Mouse (Mus musculus) stomach, embryonic 15.5 days (tissue): ENCODE measurements around the gene Sgcd. TPM values are rescaled to one million over a fixed set of nuclear protein-coding genes. Genes with fewer than 3 reads are reported as not detected.

Source experiments
- ATAC-seq: fragments of 200-750 bp; cut with Nextera tagmentation; 2 replicates; pipeline ENCODE4 v1.8.0; 2017; ENCODE audit warnings: low read depth, moderate number of reproducible peaks, moderate TSS enrichment; ENCODE audit not compliant: insufficient read depth, low FRiP score
- H3K27ac ChIP-seq: fragments of 300-500 bp; sonication (generic); 2 replicates; pipeline ENCODE4 v1.5.1; 2015; ENCODE audit warnings: mild to moderate bottlenecking, inconsistent platforms
- H3K27me3 ChIP-seq: fragments of 300-500 bp; sonication (generic); replicated peaks from 2 replicates; pipeline ENCODE4 v1.6.1; 2015; ENCODE audit warnings: inconsistent platforms
- H3K36me3 ChIP-seq: fragments of 300-500 bp; sonication (generic); 2 replicates; pipeline ENCODE4 v1.6.1; 2015; ENCODE audit warnings: inconsistent platforms
- H3K4me1 ChIP-seq: fragments of 300-500 bp; sonication (generic); 2 replicates; pipeline ENCODE4 v1.6.1; 2015; ENCODE audit warnings: inconsistent platforms
- H3K4me2 ChIP-seq: fragments of 300-500 bp; sonication (generic); 2 replicates; pipeline ENCODE4 v1.6.1; 2015; ENCODE audit warnings: mild to moderate bottlenecking, inconsistent platforms
- H3K4me3 ChIP-seq: fragments of 300-500 bp; sonication (generic); replicated peaks from 2 replicates; pipeline ENCODE4 v1.5.1; 2015; ENCODE audit warnings: inconsistent platforms
- H3K9ac ChIP-seq: fragments of 300-500 bp; sonication (generic); 2 replicates; pipeline ENCODE4 v1.6.1; 2015; ENCODE audit warnings: inconsistent platforms
- H3K9me3 ChIP-seq: fragments of 300-500 bp; sonication (generic); 2 replicates; pipeline ENCODE4 v1.6.1; 2016; ENCODE audit warnings: inconsistent platforms
- WGBS: fragments of 180-500 bp; shearing (Covaris S2); methylation state at CpG from one replicate; pipeline ENCODE4 v1.1.7; 2015; 5-methylcytosine and 5-hydroxymethylcytosine counted together
- polyA plus RNA-seq: library from polyadenylated mRNA; unstranded; fragments of >200 nt; fragmentation: Nextera tagmentation; extraction: Ambion mirVana; gene quantifications from 2 replicates; pipeline ENCODE4 v1.2.1, GENCODE M21; 2015

The Sgcd gene
- polyA plus RNA-seq, 1 experiment from 2014 or later: 4.3 TPM

DNA sequence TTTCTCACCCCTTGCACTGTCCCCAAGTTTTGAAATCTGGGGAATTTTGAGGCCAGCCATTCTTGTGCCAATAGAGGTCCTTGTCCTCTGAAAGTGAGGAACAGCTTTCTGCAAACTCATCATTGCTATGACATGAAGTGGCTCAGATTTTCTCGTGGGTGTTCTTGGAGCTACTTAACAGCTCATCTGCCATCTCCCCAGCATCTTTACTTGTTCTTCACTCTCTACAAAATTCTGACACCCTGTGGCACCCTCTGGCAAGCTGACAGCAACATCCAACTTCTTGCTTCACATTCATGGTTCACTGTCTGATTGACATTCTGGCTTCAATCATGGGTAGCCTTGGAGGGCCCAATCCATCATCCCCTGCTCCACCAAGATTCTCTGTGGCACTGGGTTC lies 1113.0 kb downstream of the Sgcd start:
- no peak overlapping the region for H3K9ac ChIP-seq
- WGBS: 66% methylated on average over 1 of the region's 1 CpGs
- no peaks in the 10 kb centered on the region for H3K36me3 ChIP-seq
- no peak overlapping the region for H3K27ac ChIP-seq
- no peak for ATAC-seq
- no peaks in the 10 kb centered on the region for H3K4me1 ChIP-seq
- no peaks in the 10 kb centered on the region for H3K9me3 ChIP-seq
- no peak overlapping the region for H3K4me3 ChIP-seq
- no peak overlapping the region for H3K4me2 ChIP-seq
- no peaks in the 10 kb centered on the region for H3K27me3 ChIP-seq

DNA sequence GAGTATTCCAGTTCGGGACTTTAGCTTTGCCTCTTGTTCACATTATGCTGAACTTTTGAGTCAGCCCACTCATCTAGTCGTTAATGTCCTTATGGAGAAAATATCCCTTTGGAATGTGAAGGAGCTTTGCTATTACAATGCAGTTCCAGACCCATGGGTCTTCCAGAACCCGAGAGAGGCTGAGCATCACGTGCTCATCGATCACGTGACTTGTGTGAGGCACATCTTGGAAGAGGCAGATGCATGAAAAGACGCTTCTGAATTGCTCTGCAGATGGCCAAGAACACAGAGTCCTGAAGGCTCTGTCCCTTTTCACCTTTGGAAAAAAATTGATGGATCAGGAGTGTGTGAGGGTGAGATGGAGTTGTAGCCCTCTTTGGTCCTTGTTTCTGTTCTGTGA lies 1120.2 kb downstream of the Sgcd start:
- WGBS: 75% methylated on average over 7 of the region's 7 CpGs
- H3K4me1 ChIP-seq: no peaks in the 10 kb centered on the region
- no peak for ATAC-seq

DNA sequence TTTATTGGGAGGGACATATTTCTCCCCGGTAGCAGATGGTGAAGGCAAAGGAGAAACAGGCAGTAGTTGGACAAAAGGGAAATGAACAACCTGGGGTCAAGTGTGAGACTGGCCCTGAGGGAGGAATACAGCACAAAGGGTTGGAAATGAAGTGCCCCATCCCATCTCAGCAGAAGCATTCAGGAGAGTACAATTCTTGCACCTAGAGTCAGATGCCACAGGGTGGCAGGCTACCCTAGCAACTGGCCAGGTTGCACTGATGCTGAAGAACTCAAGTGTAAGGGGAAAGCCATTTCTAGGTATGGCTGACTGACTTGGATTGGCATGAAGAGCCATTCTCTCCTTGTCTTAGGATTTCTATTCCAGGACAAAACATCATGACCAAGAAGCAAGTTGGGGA lies 1124.0 kb downstream of the Sgcd start:
- no peaks in the 10 kb centered on the region for H3K9me3 ChIP-seq
- no peak overlapping the region for H3K4me3 ChIP-seq
- WGBS: 73% methylated on average over 1 of the region's 1 CpGs
- no peaks in the 10 kb centered on the region for H3K4me1 ChIP-seq
- no peaks in the 10 kb centered on the region for H3K27me3 ChIP-seq
- no peak overlapping the region for H3K27ac ChIP-seq
- no peak overlapping the region for H3K4me2 ChIP-seq
- no peak overlapping the region for H3K9ac ChIP-seq
- H3K36me3 ChIP-seq: no peaks in the 10 kb centered on the region
- no peak for ATAC-seq

More for the DNA sequence above, 1120.2 kb downstream of the Sgcd start:
- H3K36me3 ChIP-seq: no peaks in the 10 kb centered on the region
- H3K4me2 ChIP-seq: no peak overlapping the region
- no peak overlapping the region for H3K4me3 ChIP-seq
- no peak overlapping the region for H3K9ac ChIP-seq
- no peak overlapping the region for H3K27ac ChIP-seq
- no peaks in the 10 kb centered on the region for H3K27me3 ChIP-seq
- no peaks in the 10 kb centered on the region for H3K9me3 ChIP-seq

DNA sequence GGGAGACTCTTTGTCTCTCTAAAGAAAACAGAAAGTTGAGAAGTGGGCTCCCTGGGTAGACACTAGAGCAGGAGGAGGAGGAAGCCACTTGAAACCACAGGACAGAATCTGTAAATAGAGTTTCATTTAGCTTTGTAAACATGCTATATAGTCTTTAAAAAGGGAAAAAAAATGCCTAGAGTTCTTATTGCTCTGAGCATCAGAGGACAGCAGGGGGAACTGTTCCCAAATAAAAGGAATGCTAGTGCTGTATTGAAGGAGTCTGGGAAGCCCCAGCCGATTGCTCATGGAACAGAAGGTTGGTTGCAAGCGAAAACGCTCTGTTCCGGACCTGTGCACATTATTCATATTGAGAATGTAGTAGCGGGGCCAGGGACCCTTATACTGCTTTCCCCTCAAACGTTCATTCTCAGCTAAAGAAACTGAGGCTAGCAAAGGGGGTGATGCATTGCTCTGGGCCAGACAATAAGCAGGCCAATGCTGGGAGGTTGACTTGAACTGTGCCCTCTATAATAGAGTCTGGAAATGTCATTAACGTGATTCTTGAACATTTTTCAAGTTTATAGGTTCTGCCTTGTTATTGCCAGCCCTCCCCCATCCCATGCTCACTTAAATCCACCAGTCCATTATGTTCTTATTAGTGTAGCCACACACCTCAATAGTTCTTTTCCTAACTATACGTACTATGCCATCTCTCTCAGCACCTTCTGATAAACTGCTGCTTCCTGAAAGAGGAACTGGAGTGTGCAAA lies 1140.4 kb downstream of the Sgcd start:
- no peaks in the 10 kb centered on the region for H3K9me3 ChIP-seq
- H3K4me3 ChIP-seq: no peak overlapping the region
- H3K27me3 ChIP-seq: no peaks in the 10 kb centered on the region
- no peak overlapping the region for H3K4me2 ChIP-seq
- no peaks in the 10 kb centered on the region for H3K36me3 ChIP-seq
- 25% methylated on average over 8 of the region's 8 CpGs for WGBS
- no peak overlapping the region for H3K9ac ChIP-seq
- H3K4me1 ChIP-seq: no peaks in the 10 kb centered on the region
- H3K27ac ChIP-seq: no peak overlapping the region
- no peak for ATAC-seq

DNA sequence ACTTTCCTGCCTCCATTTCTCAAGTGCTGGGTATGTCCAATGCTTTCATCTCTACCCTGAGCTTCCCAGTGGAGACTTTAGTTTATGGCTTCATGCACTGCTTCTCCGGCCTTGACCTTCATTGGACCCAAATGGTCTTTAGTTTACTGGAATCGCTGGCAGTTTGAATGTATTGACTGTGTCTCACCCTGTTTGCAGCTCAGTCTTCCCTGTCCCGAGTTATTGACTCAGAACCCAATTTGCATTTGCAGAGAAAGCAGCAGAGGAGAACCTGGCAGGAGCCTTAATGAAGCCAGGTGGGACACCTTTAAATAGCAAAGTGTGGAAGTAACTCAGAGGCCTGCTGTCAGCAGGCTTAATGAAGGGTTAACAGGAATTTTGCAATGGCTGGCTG lies 1140.9 kb downstream of the Sgcd start:
- WGBS: 47% methylated on average over 3 of the region's 3 CpGs
- H3K9me3 ChIP-seq: no peaks in the 10 kb centered on the region
- H3K36me3 ChIP-seq: no peaks in the 10 kb centered on the region
- no peak overlapping the region for H3K4me3 ChIP-seq
- H3K27ac ChIP-seq: no peak overlapping the region
- H3K4me1 ChIP-seq: no peaks in the 10 kb centered on the region
- H3K9ac ChIP-seq: no peak overlapping the region
- no peak overlapping the region for H3K4me2 ChIP-seq
- H3K27me3 ChIP-seq: no peaks in the 10 kb centered on the region
- no peak for ATAC-seq

DNA sequence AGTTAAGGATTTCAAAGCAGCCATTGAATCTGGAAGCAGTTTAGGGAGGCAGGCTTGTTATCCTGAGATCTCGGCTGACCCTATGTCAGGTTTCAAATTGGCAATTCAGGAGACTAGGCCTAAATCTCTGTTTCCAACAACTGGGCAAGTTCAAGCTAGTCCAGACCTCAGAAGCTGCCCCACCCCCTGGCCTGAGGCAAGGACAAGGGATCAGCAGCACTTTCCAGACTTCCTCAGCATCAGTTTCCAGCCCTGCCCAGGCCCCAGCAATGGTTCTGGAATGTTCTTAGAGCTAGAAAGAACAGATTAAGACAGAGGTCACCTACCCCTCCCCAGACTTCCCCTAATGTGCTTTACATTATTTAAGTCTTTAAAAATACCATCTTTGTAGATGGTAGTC lies 1142.1 kb downstream of the Sgcd start:
- no peak for ATAC-seq
- H3K9me3 ChIP-seq: no peaks in the 10 kb centered on the region
- H3K4me2 ChIP-seq: no peak overlapping the region
- no peaks in the 10 kb centered on the region for H3K36me3 ChIP-seq
- H3K4me1 ChIP-seq: no peaks in the 10 kb centered on the region
- no peak overlapping the region for H3K27ac ChIP-seq
- no peak overlapping the region for H3K9ac ChIP-seq
- no peaks in the 10 kb centered on the region for H3K27me3 ChIP-seq
- no peak overlapping the region for H3K4me3 ChIP-seq
- 79% methylated on average over 1 of the region's 1 CpGs for WGBS
